Mouse (Mus musculus) small intestine, adult 2 months (tissue): ENCODE results near the gene Ahcyl2. TPM values are rescaled to one million over a fixed set of nuclear protein-coding genes. Genes with fewer than 3 reads are reported as not detected.

Experiments
- H3K27ac ChIP-seq: fragments of 200-500 bp; 2 replicates; pipeline ENCODE4 v1.5.1; 2012; ENCODE audit warnings: low read depth, low read length, control low read depth, inconsistent platforms; ENCODE audit not compliant: insufficient read depth
- H3K27me3 ChIP-seq: fragments of 200-500 bp; 2 replicates; pipeline ENCODE4 v1.6.1; 2012; ENCODE audit warnings: mild to moderate bottlenecking, moderate library complexity, low read length, inconsistent platforms; ENCODE audit not compliant: control insufficient read depth, insufficient read depth
- H3K36me3 ChIP-seq: fragments of 200-500 bp; 2 replicates; pipeline ENCODE4 v1.6.1; 2012; ENCODE audit warnings: mild to moderate bottlenecking, low read length, control low read depth, inconsistent platforms; ENCODE audit not compliant: control insufficient read depth, insufficient read depth
- H3K4me1 ChIP-seq: fragments of 200-500 bp; 2 replicates; pipeline ENCODE4 v1.6.1; 2012; ENCODE audit warnings: low read length, inconsistent platforms, mixed read lengths; ENCODE audit not compliant: control insufficient read depth, insufficient read depth, insufficient read length
- H3K4me3 ChIP-seq: fragments of 200-500 bp; 2 replicates; pipeline ENCODE4 v1.5.1; 2012; ENCODE audit warnings: low read depth, mild to moderate bottlenecking, control low read depth, inconsistent platforms, low read length, moderate library complexity
- CTCF ChIP-seq: fragments of 200-500 bp; IDR thresholded peaks from 2 replicates; pipeline ENCODE4 v1.5.1; 2012; ENCODE audit warnings: low read depth, mild to moderate bottlenecking, control low read depth, inconsistent platforms, low read length, moderate library complexity, mixed read lengths; ENCODE audit not compliant: insufficient replicate concordance, insufficient read length; ENCODE audit errors: extremely low read depth
- POLR2A ChIP-seq: fragments of 200-500 bp; IDR thresholded peaks from 2 replicates; pipeline ENCODE4 v1.6.1; 2012; ENCODE audit warnings: low read depth, mild to moderate bottlenecking, control low read depth, inconsistent platforms, low read length, moderate library complexity
- WGBS: fragments of 180-500 bp; shearing (Covaris S2); methylation state at CpG from one replicate; pipeline ENCODE4 v1.1.7; 2018; 5-methylcytosine and 5-hydroxymethylcytosine counted together
- polyA plus RNA-seq: library from polyadenylated mRNA; depleted of rRNA; stranded (reverse); fragments of >200 nt; gene quantifications from 2 replicates; pipeline ENCODE4 v1.2.3, GENCODE M21; 2012

The Ahcyl2 gene
- polyA plus RNA-seq, 1 experiment = 110 TPM

- WGBS = under 1% methylated on average over 67 of the region's 67 CpGs
- Histone ChIP-seq H3K4me1 (peaks cover 3% of the 10 kb centered on the region; the same call in 1 of the 2 replicates), H3K27ac (no peak within 1 kb of the TSS), H3K36me3 (peaks cover under 1% of the 10 kb centered on the region; the same call in 1 of the 2 replicates), H3K4me3 (peak within 1 kb of the TSS; percentile 93), H3K27me3 (peaks cover 4% of the 10 kb centered on the region; the same call in 1 of the 2 replicates)
- TF ChIP-seq CTCF (no peak), POLR2A (no peak; the same call in 1 of the 2 replicates)
Measured at GRCm38 (mm10) chr6:29916530-29917382, 148.9 kb downstream of the Ahcyl2 start, which contains the start of gene Strip2. TSS of gene Strip2 (plus strand) at chr6:29917012.

- WGBS = 1% methylated on average over 21 of the region's 21 CpGs
- Histone ChIP-seq H3K4me3 (peak overlapping the region; percentile 93), H3K4me1 (peaks cover 3% of the 10 kb centered on the region; the same call in 1 of the 2 replicates), H3K27ac (no peak overlapping the region), H3K27me3 (peaks cover 4% of the 10 kb centered on the region; the same call in 1 of the 2 replicates), H3K36me3 (no peaks in the 10 kb centered on the region)
- TF ChIP-seq CTCF = no peak
- no peak for TF ChIP-seq POLR2A
Measured at GRCm38 (mm10) chr6:29917383-29917720, 149.5 kb downstream of the Ahcyl2 start.

GRCm38 (mm10) chr6:29917947-29918346, 150.1 kb downstream of the Ahcyl2 start:
- Histone ChIP-seq H3K4me1 (peaks cover 3% of the 10 kb centered on the region; the same call in 1 of the 2 replicates), H3K36me3 (no peaks in the 10 kb centered on the region), H3K27ac (no peak overlapping the region), H3K27me3 (peaks cover 4% of the 10 kb centered on the region; the same call in 1 of the 2 replicates), H3K4me3 (no peak overlapping the region)
- TF ChIP-seq CTCF (no peak), POLR2A (no peak)
- whole genome bisulfite sequencing = 67% methylated on average over 4 of the region's 4 CpGs

GRCm38 (mm10) chr6:29923501-29923900, 155.7 kb downstream of the Ahcyl2 start:
- 61% methylated on average over 4 of the region's 4 CpGs for WGBS

GRCm38 (mm10) chr6:29925594-29926219, 157.9 kb downstream of the Ahcyl2 start:
- Histone ChIP-seq H3K4me1 (no peaks in the 10 kb centered on the region), H3K27me3 (no peaks in the 10 kb centered on the region), H3K36me3 (no peaks in the 10 kb centered on the region), H3K27ac (no peak overlapping the region), H3K4me3 (no peak overlapping the region)
- WGBS = 84% methylated on average over 6 of the region's 6 CpGs
- TF ChIP-seq POLR2A = no peak
- TF ChIP-seq CTCF = no peak

More at GRCm38 (mm10) chr6:29923501-29923900, 155.7 kb downstream of the Ahcyl2 start:
- Histone ChIP-seq H3K4me1 (no peaks in the 10 kb centered on the region), H3K36me3 (no peaks in the 10 kb centered on the region), H3K27me3 (peaks cover 2% of the 10 kb centered on the region; the same call in 1 of the 2 replicates), H3K27ac (no peak overlapping the region), H3K4me3 (no peak overlapping the region)
- TF ChIP-seq CTCF = no peak
- TF ChIP-seq POLR2A = no peak

GRCm38 (mm10) chr6:29930087-29930486, 162.3 kb downstream of the Ahcyl2 start:
- Histone ChIP-seq H3K4me3 (no peak overlapping the region), H3K27ac (no peak overlapping the region), H3K27me3 (no peaks in the 10 kb centered on the region), H3K4me1 (no peaks in the 10 kb centered on the region), H3K36me3 (no peaks in the 10 kb centered on the region)
- TF ChIP-seq POLR2A (no peak), CTCF (no peak)

- WGBS = 78% methylated on average over 6 of the region's 6 CpGs
- H3K27me3 ChIP-seq = no peaks in the 10 kb centered on the region
- TF ChIP-seq POLR2A (no peak), CTCF (no peak)
- no peak overlapping the region for H3K4me3 ChIP-seq
- no peaks in the 10 kb centered on the region for H3K4me1 ChIP-seq
- no peak overlapping the region for H3K27ac ChIP-seq
- no peaks in the 10 kb centered on the region for H3K36me3 ChIP-seq
Measured at GRCm38 (mm10) chr6:29930665-29931064, 162.9 kb downstream of the Ahcyl2 start.
